In genomic region chr6:38736240-38736639, GRCm38 (mm10) we compare ENCODE assay signal across 8 mouse cellular contexts.
DNase-seq lines count a peak whose midpoint lies in the region; ATAC-seq and TF ChIP-seq lines count a peak whose summit lies in the region.

No protein-coding gene starts in this region.

- H3K79me2 ChIP-seq in heart, adult 2 months (replicated peaks; ENCODE audit: control insufficient read depth, insufficient read depth, low read length): no peaks in the 10 kb centered on the region

- no peak for TF ChIP-seq POLR2A in heart, adult 2 months (IDR thresholded peaks at IDR 0.05; ENCODE audit: insufficient read depth, low read depth, low read length)
- no peak for TF ChIP-seq POLR2A in spleen, adult 2 months (IDR thresholded peaks at IDR 0.05; ENCODE audit: low read depth, low read length)

- H3K4me3 ChIP-seq in embryonic facial prominence, embryonic 13.5 days: no peak overlapping the region
- no peak overlapping the region for H3K4me3 ChIP-seq in heart, adult 2 months
- H3K4me3 ChIP-seq in limb, embryonic 11.5 days (ENCODE audit: low read depth, low read length): no peak overlapping the region
- no peak overlapping the region for H3K4me3 ChIP-seq in midbrain, embryonic 14.5 days (replicated peaks; ENCODE audit: low read depth, low read length)
- no peak overlapping the region for H3K4me3 ChIP-seq in spleen, adult 2 months (ENCODE audit: extremely low read depth, insufficient read depth, insufficient read length)

- intact Hi-C loops in heart, adult 2 months (cut with DNase I): loop anchor here (1.0 kb wide), 1 partner anchor 175 kb away; no protein-coding TSS in a partner anchor

- WGBS in embryonic facial prominence, embryonic 13.5 days: 27% methylated on average over 4 of the region's 4 CpGs
- 20% methylated on average over 4 of the region's 4 CpGs for WGBS in heart, adult 2 months
- WGBS in limb, embryonic 11.5 days: 33% methylated on average over 4 of the region's 4 CpGs
- WGBS in midbrain, embryonic 14.5 days: 27% methylated on average over 4 of the region's 4 CpGs
- 34% methylated on average over 4 of the region's 4 CpGs for WGBS in spleen, adult 2 months

- 0 out of 2 replicates have a peak, but pooled peaks have one; percentile 20 for ATAC-seq in embryonic facial prominence, embryonic 13.5 days (ENCODE audit: insufficient number of reproducible peaks, insufficient read depth, low FRiP score, low TSS enrichment, low read depth)
- ATAC-seq in limb, embryonic 11.5 days (ENCODE audit: insufficient number of reproducible peaks, low FRiP score, low TSS enrichment, low read depth): no peak
- ATAC-seq in midbrain, embryonic 14.5 days (ENCODE audit: low FRiP score, low TSS enrichment): peak; percentile 66; the same call in 1 of the 2 replicates

- peaks cover 40% of the 10 kb centered on the region for H3K36me3 ChIP-seq in embryonic facial prominence, embryonic 13.5 days
- no peaks in the 10 kb centered on the region for H3K36me3 ChIP-seq in heart, adult 2 months (ENCODE audit: control insufficient read depth, insufficient read depth, low read length)
- peaks cover 12% of the 10 kb centered on the region for H3K36me3 ChIP-seq in limb, embryonic 11.5 days (ENCODE audit: control insufficient read depth, insufficient read depth, low read length)
- peaks cover 71% of the 10 kb centered on the region for H3K36me3 ChIP-seq in midbrain, embryonic 14.5 days (ENCODE audit: control insufficient read depth, insufficient read depth, low read length)
- no peaks in the 10 kb centered on the region; the same call in 1 of the 2 replicates for H3K36me3 ChIP-seq in spleen, adult 2 months (ENCODE audit: control insufficient read depth, insufficient read depth, low read length)

- DNase-seq in 416B (ENCODE audit: low read depth): peak; percentile 78
- DNase-seq in adrenal gland, postnatal 25 days: peak; percentile 85
- peak; percentile 76 to 83 for DNase-seq in heart, adult 2 months
- DNase-seq in kidney, adult 8-10 months: peak; percentile 69 to 87
- peak; percentile 81 for DNase-seq in limb, embryonic 11.5 days (ENCODE audit: low spot score)
- DNase-seq in midbrain, embryonic 14.5 days: peak; percentile 88
- DNase-seq in spleen, adult 2 months (ENCODE audit: low read depth in 1 of 2, low spot score in 2 of 2): peak; percentile 29 to 74

- TF ChIP-seq EP300 in heart, adult 2 months (IDR thresholded peaks at IDR 0.05; ENCODE audit: insufficient read depth, low read depth, low read length): peak; percentile 75; the same call in 1 of the 2 replicates

- H3K27me3 ChIP-seq in embryonic facial prominence, embryonic 13.5 days: no peaks in the 10 kb centered on the region
- H3K27me3 ChIP-seq in heart, adult 2 months (ENCODE audit: control insufficient read depth, insufficient read depth, low read length): no peaks in the 10 kb centered on the region
- no peaks in the 10 kb centered on the region for H3K27me3 ChIP-seq in limb, embryonic 11.5 days (ENCODE audit: control insufficient read depth, insufficient read depth, low read length)
- H3K27me3 ChIP-seq in midbrain, embryonic 14.5 days (ENCODE audit: control insufficient read depth, insufficient read depth, low read length): no peaks in the 10 kb centered on the region
- no peaks in the 10 kb centered on the region for H3K27me3 ChIP-seq in spleen, adult 2 months (ENCODE audit: control insufficient read depth, insufficient read depth, low read length)

- no peak overlapping the region for H3K27ac ChIP-seq in embryonic facial prominence, embryonic 13.5 days
- no peak overlapping the region for H3K27ac ChIP-seq in heart, adult 2 months
- H3K27ac ChIP-seq in limb, embryonic 11.5 days (replicated peaks; ENCODE audit: low read depth, low read length): no peak overlapping the region
- H3K27ac ChIP-seq in midbrain, embryonic 14.5 days (replicated peaks; ENCODE audit: low read depth, low read length): no peak overlapping the region
- H3K27ac ChIP-seq in spleen, adult 2 months (ENCODE audit: insufficient read depth, low read length): no peak overlapping the region

- TF ChIP-seq CTCF in heart, adult 2 months (IDR thresholded peaks at IDR 0.05): peak; percentile 95; the same call in 1 of the 2 replicates
- TF ChIP-seq CTCF in spleen, adult 2 months (IDR thresholded peaks at IDR 0.05; ENCODE audit: extremely low read depth, insufficient read depth, insufficient read length, insufficient replicate concordance): peak; percentile 77; the same call in 1 of the 2 replicates

- no peaks in the 10 kb centered on the region for H3K4me1 ChIP-seq in embryonic facial prominence, embryonic 13.5 days
- peaks cover 1% of the 10 kb centered on the region; the same call in 1 of the 2 replicates for H3K4me1 ChIP-seq in heart, adult 2 months (ENCODE audit: control insufficient read depth, insufficient read depth, low read length)
- H3K4me1 ChIP-seq in limb, embryonic 11.5 days (ENCODE audit: control insufficient read depth, insufficient read depth, low read length): no peaks in the 10 kb centered on the region
- peaks cover 2% of the 10 kb centered on the region; the same call in 1 of the 2 replicates for H3K4me1 ChIP-seq in midbrain, embryonic 14.5 days (ENCODE audit: control insufficient read depth, insufficient read depth, low read length)
- no peaks in the 10 kb centered on the region for H3K4me1 ChIP-seq in spleen, adult 2 months (ENCODE audit: control insufficient read depth, insufficient read depth, insufficient read length)

- no peak overlapping the region for H3K9ac ChIP-seq in embryonic facial prominence, embryonic 13.5 days
- no peak overlapping the region for H3K9ac ChIP-seq in heart, adult 2 months (ENCODE audit: low read depth, low read length)
- H3K9ac ChIP-seq in limb, embryonic 11.5 days (ENCODE audit: low read length): no peak overlapping the region
- no peak overlapping the region for H3K9ac ChIP-seq in midbrain, embryonic 14.5 days (replicated peaks; ENCODE audit: low read length)

- no peaks in the 10 kb centered on the region for H3K9me3 ChIP-seq in embryonic facial prominence, embryonic 13.5 days
- H3K9me3 ChIP-seq in limb, embryonic 11.5 days (ENCODE audit: control insufficient read depth, low read length): no peaks in the 10 kb centered on the region
- H3K9me3 ChIP-seq in midbrain, embryonic 14.5 days (ENCODE audit: control insufficient read depth, low read length): no peaks in the 10 kb centered on the region

- no peak overlapping the region for H3K4me2 ChIP-seq in embryonic facial prominence, embryonic 13.5 days
- no peak overlapping the region for H3K4me2 ChIP-seq in limb, embryonic 11.5 days (ENCODE audit: low read depth, severe bottlenecking)
- H3K4me2 ChIP-seq in midbrain, embryonic 14.5 days (ENCODE audit: low read length): no peak overlapping the region
